Mouse (Mus musculus) embryonic facial prominence, embryonic 14.5 days (tissue): ENCODE results near the gene Tmtc1. TPM values are rescaled to one million over a fixed set of nuclear protein-coding genes. Genes with fewer than 3 reads are reported as not detected.

Experiments used
- ATAC-seq: fragments of 200-750 bp; cut with Nextera tagmentation; 2 replicates; pipeline ENCODE4 v1.8.0; 2017; ENCODE audit warnings: low read depth, moderate number of reproducible peaks, moderate TSS enrichment
- DNase-seq: peaks from one replicate; pipeline ENCODE4 v3.0.0-alpha.2; 2015; ENCODE audit warnings: low spot score
- H3K27ac ChIP-seq: fragments of 300-500 bp; sonication (generic); replicated peaks from 2 replicates; pipeline ENCODE4 v1.5.1; 2014; ENCODE audit warnings: low read depth, mild to moderate bottlenecking, low read length, moderate library complexity
- H3K27me3 ChIP-seq: fragments of 300-500 bp; sonication (generic); replicated peaks from 2 replicates; pipeline ENCODE4 v1.6.1; 2014; ENCODE audit warnings: low read length; ENCODE audit not compliant: control insufficient read depth, insufficient read depth
- H3K36me3 ChIP-seq: fragments of 300-500 bp; sonication (generic); 2 replicates; pipeline ENCODE4 v1.6.1; 2014; ENCODE audit warnings: low read length, mixed read lengths; ENCODE audit not compliant: control insufficient read depth, insufficient read depth
- H3K4me1 ChIP-seq: fragments of 300-500 bp; sonication (generic); 2 replicates; pipeline ENCODE4 v1.6.1; 2014; ENCODE audit warnings: antibody characterized with exemption, low read length; ENCODE audit not compliant: control insufficient read depth, insufficient read depth
- H3K4me2 ChIP-seq: fragments of 300-500 bp; sonication (generic); 2 replicates; pipeline ENCODE4 v1.6.1; 2014; ENCODE audit warnings: low read depth, mild to moderate bottlenecking, low read length, moderate library complexity, mixed read lengths
- H3K4me3 ChIP-seq: fragments of 300-500 bp; sonication (generic); 2 replicates; pipeline ENCODE4 v1.5.1; 2014; ENCODE audit warnings: low read depth, mild to moderate bottlenecking, low read length
- H3K9ac ChIP-seq: fragments of 300-500 bp; sonication (generic); 2 replicates; pipeline ENCODE4 v1.6.1; 2014; ENCODE audit warnings: low read depth, mild to moderate bottlenecking, low read length, moderate library complexity, mixed read lengths
- H3K9me3 ChIP-seq: fragments of 300-500 bp; sonication (generic); 2 replicates; pipeline ENCODE4 v1.6.1; 2016; ENCODE audit warnings: low read length; ENCODE audit not compliant: control insufficient read depth
- WGBS: fragments of 180-500 bp; shearing (Covaris S2); extraction: QIAGEN DNeasy Blood & Tissue Kit; methylation state at CpG from one replicate; pipeline ENCODE4 v1.1.7; 2014; 5-methylcytosine and 5-hydroxymethylcytosine counted together
- polyA plus RNA-seq: library from polyadenylated mRNA; unstranded; fragments of >200 nt; fragmentation: Nextera tagmentation; extraction: Ambion mirVana; gene quantifications from 2 replicates; pipeline ENCODE4 v1.2.1, GENCODE M21; 2014

Gene Tmtc1
- polyA plus RNA-seq, 1 experiment from 2014 or later = 4.6 TPM

GRCm38 (mm10) chr6:148205134-148205533 is 239.1 kb downstream of the Tmtc1 start:
- 84% methylated on average over 1 of the region's 1 CpGs for WGBS
- H3K9me3 ChIP-seq = no peaks in the 10 kb centered on the region
- H3K27ac ChIP-seq = no peak overlapping the region

GRCm38 (mm10) chr6:148199729-148200128 is 244.5 kb downstream of the Tmtc1 start:
- Histone ChIP-seq H3K36me3 (peaks cover 72% of the 10 kb centered on the region), H3K4me1 (no peaks in the 10 kb centered on the region)
- WGBS = 93% methylated on average over 3 of the region's 3 CpGs

More at GRCm38 (mm10) chr6:148205134-148205533, 239.1 kb downstream of the Tmtc1 start:
- no peak overlapping the region for H3K9ac ChIP-seq
- H3K27me3 ChIP-seq = no peaks in the 10 kb centered on the region
- DNase-seq (no peak), ATAC-seq (no peak)
- H3K4me1 ChIP-seq = no peaks in the 10 kb centered on the region
- peaks cover 42% of the 10 kb centered on the region for H3K36me3 ChIP-seq
- H3K4me3 ChIP-seq = no peak overlapping the region
- H3K4me2 ChIP-seq = no peak overlapping the region

GRCm38 (mm10) chr6:148199177-148199576 is 245.0 kb downstream of the Tmtc1 start:
- no peak overlapping the region for H3K9ac ChIP-seq
- ATAC-seq (no peak), DNase-seq (no peak)
- peaks cover 75% of the 10 kb centered on the region for H3K36me3 ChIP-seq
- H3K27ac ChIP-seq = no peak overlapping the region
- H3K9me3 ChIP-seq = no peaks in the 10 kb centered on the region
- H3K4me2 ChIP-seq = no peak overlapping the region
- H3K4me3 ChIP-seq = no peak overlapping the region
- H3K4me1 ChIP-seq = no peaks in the 10 kb centered on the region
- 90% methylated on average over 2 of the region's 2 CpGs for WGBS
- H3K27me3 ChIP-seq = no peaks in the 10 kb centered on the region

More at GRCm38 (mm10) chr6:148199729-148200128, 244.5 kb downstream of the Tmtc1 start:
- DNase-seq = no peak
- Histone ChIP-seq H3K9ac (no peak overlapping the region), H3K27ac (no peak overlapping the region), H3K4me2 (no peak overlapping the region), H3K27me3 (no peaks in the 10 kb centered on the region), H3K4me3 (no peak overlapping the region), H3K9me3 (no peaks in the 10 kb centered on the region)
- ATAC-seq = no peak

- WGBS = 90% methylated on average over 6 of the region's 6 CpGs
- Histone ChIP-seq H3K9me3 (no peaks in the 10 kb centered on the region), H3K27me3 (no peaks in the 10 kb centered on the region), H3K27ac (no peak overlapping the region), H3K4me2 (no peak overlapping the region), H3K36me3 (peaks cover 75% of the 10 kb centered on the region), H3K9ac (no peak overlapping the region), H3K4me1 (no peaks in the 10 kb centered on the region), H3K4me3 (no peak overlapping the region)
- DNase-seq (no peak), ATAC-seq (no peak)
Observed at GRCm38 (mm10) chr6:148193972-148194701, 250.1 kb downstream of the Tmtc1 start.

GRCm38 (mm10) chr6:148185694-148186093 is 258.5 kb downstream of the Tmtc1 start:
- no peaks in the 10 kb centered on the region for H3K27me3 ChIP-seq
- no peak overlapping the region for H3K4me2 ChIP-seq
- no peaks in the 10 kb centered on the region for H3K9me3 ChIP-seq
- H3K27ac ChIP-seq = no peak overlapping the region
- 97% methylated on average over 1 of the region's 1 CpGs for WGBS
- DNase-seq (no peak), ATAC-seq (no peak)
- H3K9ac ChIP-seq = no peak overlapping the region
- H3K4me3 ChIP-seq = no peak overlapping the region
- H3K36me3 ChIP-seq = peaks cover 92% of the 10 kb centered on the region
- no peaks in the 10 kb centered on the region for H3K4me1 ChIP-seq

Other genes starting within 250 kb of the Tmtc1 start
- gene Ergic2, start 232.0 kb downstream of the Tmtc1 start, polyA plus RNA-seq = 198 and 210 TPM in 2 replicates